Mouse (Mus musculus): ENCODE measurements around the gene Gdap1l1.

The Gdap1l1 gene

DNA sequence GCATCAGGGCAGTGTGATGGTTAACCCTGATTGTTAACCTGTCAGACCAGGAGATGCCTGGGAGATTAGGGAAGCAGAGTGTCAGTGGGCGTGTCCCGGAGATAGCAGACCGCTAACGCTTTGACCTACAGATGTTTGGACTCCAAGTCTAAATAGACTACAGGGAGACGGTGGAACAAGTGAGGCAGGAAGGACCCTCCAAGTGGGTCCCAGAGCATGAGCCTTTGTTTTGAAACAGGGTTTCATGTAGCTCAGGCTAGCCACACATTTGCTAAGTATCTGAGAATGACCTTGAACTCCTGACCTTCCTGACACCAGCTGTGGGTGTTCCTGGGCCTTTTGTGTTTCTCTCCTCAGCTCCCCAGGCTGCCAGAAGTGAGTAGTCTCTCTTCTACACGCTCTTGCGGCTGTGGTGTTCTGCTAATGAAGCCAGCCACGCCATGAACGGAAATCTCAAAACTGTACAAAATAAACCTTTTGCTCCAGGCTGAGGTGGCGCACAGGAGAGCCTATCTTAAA, 25.0 kb downstream of the Gdap1l1 start:
- DNase-seq (ENCODE audit: low read depth, low spot score): no peak

DNA sequence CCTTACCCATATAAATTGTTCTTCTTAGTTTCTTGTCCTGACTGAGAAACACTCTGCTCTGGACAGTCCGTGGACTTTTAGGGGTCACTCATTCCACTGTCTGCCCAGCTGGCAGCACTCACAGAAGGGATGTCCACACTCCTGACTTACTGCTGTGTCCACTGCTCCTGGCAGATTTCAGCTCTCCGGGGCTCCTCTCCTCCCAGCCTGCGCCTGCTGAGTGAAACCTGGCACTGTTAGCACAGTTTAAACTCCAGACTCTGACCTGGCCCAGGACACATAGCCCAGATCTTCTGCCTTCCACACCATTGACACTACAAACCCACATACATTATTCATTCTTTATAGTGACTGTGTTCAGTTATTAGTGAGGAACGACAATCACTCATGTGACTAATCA, 25.7 kb downstream of the Gdap1l1 start:
- DNase-seq (ENCODE audit: low read depth, low spot score): no peak

DNA sequence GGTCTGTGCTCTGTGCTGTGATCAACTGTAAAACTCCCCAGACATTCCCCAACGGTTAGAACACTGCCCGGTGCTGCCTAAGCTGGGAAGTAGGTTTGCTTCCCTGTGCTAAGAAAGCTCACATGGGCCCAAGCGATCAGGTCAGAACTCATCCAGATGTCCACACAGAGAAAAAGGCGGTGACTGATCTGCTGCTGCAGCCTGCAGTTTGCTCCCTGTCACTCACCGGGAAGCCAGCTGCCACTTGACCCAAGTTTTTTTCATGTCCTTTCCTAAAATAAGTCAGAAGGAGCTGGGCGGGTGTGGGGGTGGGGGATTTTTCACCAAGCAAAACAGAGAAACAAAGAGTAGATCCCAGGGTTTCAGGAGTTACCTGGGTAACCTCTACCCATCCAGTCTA, 26.3 kb downstream of the Gdap1l1 start:
- DNase-seq (ENCODE audit: low read depth, low spot score): no peak

DNA sequence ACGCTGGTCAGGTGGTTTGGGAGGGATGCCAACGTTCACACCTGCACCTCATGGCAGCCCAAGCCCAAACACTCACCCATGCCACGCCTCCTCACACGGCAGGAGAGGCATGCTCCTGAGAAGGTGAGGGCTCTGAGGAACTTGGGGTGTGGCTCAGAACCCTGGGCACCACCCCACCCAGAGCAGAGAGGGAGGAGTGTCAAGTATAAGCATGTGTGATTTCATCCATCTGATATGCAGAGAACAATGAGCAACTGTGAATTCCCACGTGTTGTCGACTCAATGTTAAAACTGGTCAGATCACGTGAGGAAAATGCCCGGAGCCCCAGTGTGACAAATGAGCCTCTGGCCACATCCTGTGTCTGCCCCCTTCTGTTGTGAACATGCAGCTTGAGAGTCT, 28.5 kb downstream of the Gdap1l1 start:
- no peak for DNase-seq (ENCODE audit: low read depth, low spot score)

- DNase-seq (ENCODE audit: low read depth, low spot score): no peak
These were observed 29.3 kb downstream of the Gdap1l1 start for GRCm38 (mm10) chr2:163467585-163467984.

- DNase-seq (ENCODE audit: low read depth, low spot score): no peak
These were observed 30.6 kb downstream of the Gdap1l1 start for GRCm38 (mm10) chr2:163468866-163469265.

DNA sequence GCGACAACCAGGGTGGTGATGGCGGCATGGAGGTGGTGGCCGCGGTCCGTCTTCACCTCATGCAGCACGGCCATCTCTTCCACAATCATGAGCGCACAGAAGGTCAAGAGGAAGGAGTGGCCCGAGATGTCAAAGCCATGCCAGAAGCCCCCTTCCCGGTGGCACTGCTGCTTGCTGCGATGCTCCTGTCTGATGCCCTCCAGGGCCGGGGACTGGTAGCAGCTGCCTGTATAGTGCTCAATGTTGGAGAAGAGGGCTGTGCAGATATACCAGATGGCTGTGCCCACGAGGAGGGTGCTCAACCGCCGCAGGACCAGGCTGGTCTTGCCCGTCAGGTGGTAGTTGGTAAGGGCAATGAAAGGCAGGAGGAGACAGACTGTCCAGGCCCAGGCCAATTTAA, 31.4 kb downstream of the Gdap1l1 start:
- no peak for DNase-seq (ENCODE audit: low read depth, low spot score)

GRCm38 (mm10) chr2:163471136-163471535, 32.9 kb downstream of the Gdap1l1 start:
- no peak for DNase-seq (ENCODE audit: low read depth, low spot score)

- DNase-seq (ENCODE audit: low read depth, low spot score): no peak
These were observed 33.6 kb downstream of the Gdap1l1 start for GRCm38 (mm10) chr2:163471710-163472465.

- peak; percentile 86 for DNase-seq (ENCODE audit: low read depth, low spot score)
These were observed 34.2 kb downstream of the Gdap1l1 start, which contains the start of gene Fitm2 for GRCm38 (mm10) chr2:163472466-163472851. Gene Fitm2, minus strand, starts transcription at chr2:163472629.

DNA sequence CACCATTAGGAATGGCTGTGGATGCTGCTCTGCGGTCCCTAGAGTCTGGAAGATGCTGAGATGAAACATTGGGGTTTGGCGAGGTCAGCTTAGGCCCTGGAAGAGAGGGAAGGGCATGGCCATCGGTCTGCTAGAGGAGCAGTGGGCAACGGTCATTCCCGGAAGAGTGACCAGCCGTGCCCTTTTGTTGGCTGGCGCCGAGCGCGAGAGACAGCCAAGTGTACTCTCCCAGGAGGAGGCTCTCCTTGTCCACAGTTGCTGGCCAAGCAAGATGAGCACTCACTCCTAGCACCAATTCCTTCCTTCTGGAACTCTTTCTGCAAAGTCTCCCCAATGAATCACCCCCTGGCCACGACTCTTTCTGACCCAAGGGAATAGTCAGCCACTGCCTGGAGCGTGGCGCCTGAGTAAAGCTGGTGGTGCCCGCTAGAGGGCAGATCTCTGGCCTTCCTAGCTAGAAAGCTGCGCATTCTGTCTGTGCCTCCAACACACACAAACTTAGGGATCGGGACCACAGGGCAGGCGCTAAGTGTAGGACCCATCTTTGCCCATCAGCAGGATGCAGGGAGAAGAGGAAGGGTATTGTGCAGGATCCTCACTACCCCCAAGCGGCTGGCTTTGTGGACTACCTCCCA, 42.0 kb downstream of the Gdap1l1 start:
- no peak for DNase-seq (ENCODE audit: low read depth, low spot score)

- DNase-seq (ENCODE audit: low read depth, low spot score): no peak
These were observed 43.3 kb downstream of the Gdap1l1 start for GRCm38 (mm10) chr2:163481539-163482029.

GRCm38 (mm10) chr2:163487360-163487759, 49.1 kb downstream of the Gdap1l1 start:
- DNase-seq (ENCODE audit: low read depth, low spot score): no peak

GRCm38 (mm10) chr2:163489725-163490291, 51.5 kb downstream of the Gdap1l1 start:
- no peak for DNase-seq (ENCODE audit: low read depth, low spot score)

- no peak for DNase-seq (ENCODE audit: low read depth, low spot score)
These were observed 52.4 kb downstream of the Gdap1l1 start for GRCm38 (mm10) chr2:163490656-163491055.

DNA sequence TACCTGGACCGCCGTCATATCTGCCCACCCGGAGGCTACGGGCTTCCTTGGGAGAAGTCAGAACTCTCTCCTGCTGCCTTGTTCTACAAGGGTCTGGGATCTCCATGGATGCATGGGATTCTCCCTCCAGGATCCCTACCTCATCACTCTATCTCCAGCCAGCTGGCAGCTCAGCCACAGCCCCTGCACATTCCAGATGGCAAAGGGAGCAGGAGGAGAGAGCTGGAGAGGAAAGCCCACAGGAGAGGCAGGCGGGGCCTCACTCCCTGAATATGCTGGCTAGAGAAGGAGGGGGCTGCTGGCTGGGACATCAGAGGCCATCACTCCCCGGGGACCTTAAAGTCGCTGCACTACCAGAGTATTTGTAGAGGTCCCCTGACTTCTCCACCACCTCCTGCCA, 53.1 kb downstream of the Gdap1l1 start:
- DNase-seq (ENCODE audit: low read depth, low spot score): no peak

GRCm38 (mm10) chr2:163492018-163492417, 53.7 kb downstream of the Gdap1l1 start, which contains the start of gene R3hdml:
Gene R3hdml, plus strand, starts transcription at chr2:163492318.
- DNase-seq (ENCODE audit: low read depth, low spot score): no peak

DNA sequence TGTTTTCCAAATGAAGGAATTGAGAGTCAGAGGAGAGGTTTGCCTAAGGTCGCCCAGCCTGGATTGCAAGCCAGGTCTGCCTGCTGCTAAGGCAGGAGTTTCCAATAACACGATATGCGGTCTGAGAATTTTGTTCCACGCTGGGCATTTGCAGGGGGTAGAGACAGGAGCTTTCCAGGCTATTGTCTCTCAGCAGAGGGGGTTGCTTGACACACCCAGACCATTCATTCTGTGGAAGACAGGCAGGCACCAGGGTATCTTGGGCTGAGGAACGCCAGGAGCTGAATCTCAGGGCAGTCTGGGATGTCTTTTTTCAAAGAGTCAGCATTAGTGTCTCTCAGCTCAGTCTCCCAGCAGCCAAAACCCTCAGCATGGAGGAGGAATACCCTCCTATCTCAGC, 54.8 kb downstream of the Gdap1l1 start:
- no peak for DNase-seq (ENCODE audit: low read depth, low spot score)

DNA sequence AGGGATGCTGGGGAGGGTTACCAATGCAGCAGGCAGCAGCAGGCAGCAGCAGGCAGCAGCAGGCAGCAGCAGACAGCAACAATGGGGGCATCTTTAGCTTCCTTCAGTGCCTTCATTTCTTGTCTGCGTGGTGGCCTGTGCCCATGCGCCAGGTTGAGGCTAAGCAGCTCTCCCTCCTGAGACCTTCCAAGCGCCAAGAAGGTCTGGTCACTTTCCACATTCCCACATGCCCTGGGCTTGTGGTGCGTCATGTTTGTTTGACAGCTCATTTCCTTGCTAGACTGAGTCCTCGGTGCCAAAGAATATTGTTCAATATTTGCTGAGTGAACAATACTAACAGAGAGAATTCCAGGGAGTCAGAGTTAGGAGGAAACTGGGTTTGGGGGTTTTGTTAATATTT, 55.7 kb downstream of the Gdap1l1 start:
- no peak for DNase-seq (ENCODE audit: low read depth, low spot score)

- no peak for DNase-seq (ENCODE audit: low read depth, low spot score)
These were observed 56.2 kb downstream of the Gdap1l1 start for GRCm38 (mm10) chr2:163494456-163494855.

DNA sequence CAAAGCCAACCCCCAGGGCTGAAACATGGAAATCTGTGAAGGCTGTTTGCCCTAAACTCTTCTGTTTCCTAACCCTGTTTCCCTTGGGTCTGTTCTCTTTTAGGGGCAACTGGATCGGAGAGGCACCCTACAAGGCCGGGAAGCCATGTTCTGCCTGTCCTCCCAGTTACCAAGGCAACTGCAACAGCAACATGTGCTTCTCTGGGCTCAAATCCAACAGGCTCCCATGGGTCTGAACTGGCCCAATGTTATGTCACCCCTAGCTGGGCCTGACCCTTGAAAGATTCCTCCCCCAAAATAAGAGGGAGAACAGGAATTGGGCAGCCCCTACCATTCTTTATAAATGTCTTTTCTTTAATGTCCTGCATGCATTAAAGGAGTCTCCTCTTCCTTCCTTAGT, 63.9 kb downstream of the Gdap1l1 start:
- no peak for DNase-seq (ENCODE audit: low read depth, low spot score)

DNA sequence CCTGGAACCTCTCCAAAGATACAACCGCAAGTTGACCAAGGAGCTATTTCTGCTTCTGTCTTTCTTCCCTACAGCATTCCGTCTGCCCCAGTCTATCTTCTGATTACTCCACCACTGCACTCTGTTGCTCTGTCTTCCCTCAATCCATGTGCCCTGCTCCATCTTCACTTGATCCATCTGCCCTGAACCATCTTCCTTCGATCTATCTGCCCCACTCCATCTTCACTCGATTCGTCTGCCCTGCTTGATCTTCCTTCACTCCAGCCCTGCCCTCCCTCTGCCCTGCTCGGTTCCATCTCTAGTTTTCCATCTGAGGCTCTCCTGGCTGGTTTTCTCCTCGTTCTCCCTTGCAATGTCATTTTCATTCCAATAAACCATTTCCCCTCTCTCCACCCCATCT, 64.9 kb downstream of the Gdap1l1 start:
- DNase-seq (ENCODE audit: low read depth, low spot score): no peak

All from brain, embryonic 18.5 days (tissue).